ENCODE assay signal across 8 mouse cellular contexts in genomic region chr13:107890866-107891821, GRCm38 (mm10).
DNase-seq lines count a peak whose midpoint lies in the region; ATAC-seq and TF ChIP-seq lines count a peak whose summit lies in the region.

No protein-coding gene starts in this region.

- peaks cover 4% of the 10 kb centered on the region; the same call in 1 of the 2 replicates for H3K4me1 ChIP-seq in embryonic fibroblast, embryonic 13.5 days (ENCODE audit: control insufficient read depth, insufficient read depth, low read length)
- peaks cover 6% of the 10 kb centered on the region; the same call in 1 of the 2 replicates for H3K4me1 ChIP-seq in heart, embryonic 11.5 days (ENCODE audit: control insufficient read depth, insufficient read depth, low read length)
- peaks cover 20% of the 10 kb centered on the region for H3K4me1 ChIP-seq in kidney, embryonic 16.5 days (ENCODE audit: insufficient read depth, low read length)
- peaks cover 45% of the 10 kb centered on the region for H3K4me1 ChIP-seq in liver, embryonic 12.5 days
- peaks cover 9% of the 10 kb centered on the region; the same call in 1 of the 2 replicates for H3K4me1 ChIP-seq in stomach, embryonic 16.5 days (ENCODE audit: control insufficient read depth, insufficient read depth, low read length)

- H3K79me2 ChIP-seq in myocyte (ENCODE audit: control insufficient read depth, insufficient read depth) = peaks cover 22% of the 10 kb centered on the region

- ATAC-seq in heart, embryonic 11.5 days (replicated peaks; ENCODE audit: insufficient number of reproducible peaks, low FRiP score, low TSS enrichment) = peak; percentile 39
- peak; percentile 55 for ATAC-seq in kidney, embryonic 16.5 days (ENCODE audit: low FRiP score, low TSS enrichment)
- ATAC-seq in liver, embryonic 12.5 days = peak; percentile 20
- peak; percentile 34 for ATAC-seq in stomach, embryonic 16.5 days (ENCODE audit: insufficient read depth, low FRiP score)

- DNase-seq in 3T3-L1 (ENCODE audit: low read depth, low spot score) = peak; percentile 64
- DNase-seq in adrenal gland, postnatal 36 days = peak; percentile 78 to 81

- peak overlapping the region; percentile 63 for H3K4me3 ChIP-seq in embryonic fibroblast, embryonic 13.5 days (ENCODE audit: insufficient read depth, low read length)
- peak overlapping the region; percentile 87 for H3K4me3 ChIP-seq in heart, embryonic 11.5 days (ENCODE audit: low read depth, low read length)
- peak overlapping the region; percentile 94 for H3K4me3 ChIP-seq in kidney, embryonic 16.5 days (ENCODE audit: low read length)
- H3K4me3 ChIP-seq in liver, embryonic 12.5 days = peak overlapping the region; percentile 68
- peak overlapping the region; percentile 33 for H3K4me3 ChIP-seq in myocyte
- H3K4me3 ChIP-seq in stomach, embryonic 16.5 days (replicated peaks; ENCODE audit: low read length) = peak overlapping the region; percentile 84

- peaks cover 23% of the 10 kb centered on the region for H3K27me3 ChIP-seq in heart, embryonic 11.5 days (ENCODE audit: control insufficient read depth, insufficient read depth, low read length)
- no peaks in the 10 kb centered on the region for H3K27me3 ChIP-seq in kidney, embryonic 16.5 days (ENCODE audit: insufficient read depth, low read length)
- H3K27me3 ChIP-seq in liver, embryonic 12.5 days (replicated peaks) = peaks cover 92% of the 10 kb centered on the region
- no peaks in the 10 kb centered on the region for H3K27me3 ChIP-seq in myocyte (ENCODE audit: control insufficient read depth, insufficient read depth, insufficient read length)
- H3K27me3 ChIP-seq in stomach, embryonic 16.5 days (ENCODE audit: control insufficient read depth, insufficient read depth, low read length) = 0 out of 2 replicates have a peak, but pooled peaks cover 2% of the 10 kb centered on the region

- peak overlapping the region; percentile 98 for H3ac ChIP-seq in myocyte (ENCODE audit: control insufficient read depth, insufficient read length)

- no peaks in the 10 kb centered on the region for H3K36me3 ChIP-seq in heart, embryonic 11.5 days (ENCODE audit: control insufficient read depth, insufficient read depth, low read length)
- no peaks in the 10 kb centered on the region for H3K36me3 ChIP-seq in kidney, embryonic 16.5 days (ENCODE audit: insufficient read depth, low read length)
- H3K36me3 ChIP-seq in liver, embryonic 12.5 days = no peaks in the 10 kb centered on the region
- no peaks in the 10 kb centered on the region for H3K36me3 ChIP-seq in myocyte (ENCODE audit: control insufficient read depth, insufficient read depth)
- no peaks in the 10 kb centered on the region for H3K36me3 ChIP-seq in stomach, embryonic 16.5 days (ENCODE audit: control insufficient read depth, insufficient read depth, low read length)

- H3K9ac ChIP-seq in heart, embryonic 11.5 days (ENCODE audit: low read depth, low read length) = peak overlapping the region; percentile 74
- peak overlapping the region; percentile 90 for H3K9ac ChIP-seq in kidney, embryonic 16.5 days (replicated peaks; ENCODE audit: low read length)
- H3K9ac ChIP-seq in liver, embryonic 12.5 days = peak overlapping the region; percentile 63
- H3K9ac ChIP-seq in stomach, embryonic 16.5 days (ENCODE audit: low read length) = peak overlapping the region; percentile 94

- peak overlapping the region; percentile 77 for H3K4me2 ChIP-seq in heart, embryonic 11.5 days
- H3K4me2 ChIP-seq in kidney, embryonic 16.5 days (replicated peaks; ENCODE audit: low read depth, low read length) = peak overlapping the region; percentile 82
- H3K4me2 ChIP-seq in liver, embryonic 12.5 days = peak overlapping the region; percentile 97
- H3K4me2 ChIP-seq in myocyte (ENCODE audit: low read depth) = peak overlapping the region; percentile 99
- peak overlapping the region; percentile 78 for H3K4me2 ChIP-seq in stomach, embryonic 16.5 days (ENCODE audit: low read depth, low read length)

- peak overlapping the region; percentile 97 for H3K27ac ChIP-seq in embryonic fibroblast, embryonic 13.5 days (ENCODE audit: insufficient read depth, low read length)
- H3K27ac ChIP-seq in heart, embryonic 11.5 days (ENCODE audit: low read depth, low read length) = peak overlapping the region; percentile 89
- H3K27ac ChIP-seq in kidney, embryonic 16.5 days (ENCODE audit: low read length) = peak overlapping the region; percentile 99
- peak overlapping the region; percentile 75 for H3K27ac ChIP-seq in liver, embryonic 12.5 days
- H3K27ac ChIP-seq in stomach, embryonic 16.5 days (ENCODE audit: low read length) = peak overlapping the region; percentile 99

- no peak for TF ChIP-seq CTCF in embryonic fibroblast, embryonic 13.5 days (IDR thresholded peaks at IDR 0.05; ENCODE audit: borderline replicate concordance, insufficient read depth, low read length)

- H3K9me3 ChIP-seq in heart, embryonic 11.5 days (replicated peaks; ENCODE audit: control insufficient read depth, low read length) = no peaks in the 10 kb centered on the region
- no peaks in the 10 kb centered on the region for H3K9me3 ChIP-seq in kidney, embryonic 16.5 days (ENCODE audit: low read length)
- H3K9me3 ChIP-seq in liver, embryonic 12.5 days (replicated peaks) = no peaks in the 10 kb centered on the region
- H3K9me3 ChIP-seq in stomach, embryonic 16.5 days (replicated peaks; ENCODE audit: control insufficient read depth, low read length) = no peaks in the 10 kb centered on the region

- under 1% methylated on average over 72 of the region's 95 CpGs for WGBS in heart, embryonic 11.5 days (ENCODE audit: insufficient replicate concordance)
- under 1% methylated on average over 92 of the region's 95 CpGs for WGBS in kidney, embryonic 16.5 days
- WGBS in liver, embryonic 12.5 days (ENCODE audit: insufficient replicate concordance) = under 1% methylated on average over 93 of the region's 95 CpGs
- WGBS in stomach, embryonic 16.5 days = under 1% methylated on average over 81 of the region's 95 CpGs

- TF ChIP-seq POLR2A in embryonic fibroblast, embryonic 13.5 days (IDR thresholded peaks at IDR 0.05; ENCODE audit: low read depth, low read length) = peak; percentile 15
- peak; percentile 34 for TF ChIP-seq POLR2A in myocyte (IDR thresholded peaks at IDR 0.05; ENCODE audit: insufficient read length, low read depth)

TF ChIP-seq in myocyte, 11 proteins besides CTCF, POLR2A, EP300 and RAD21:
- TF ChIP-seq MYOG (IDR thresholded peaks at IDR 0.05; ENCODE audit: control insufficient read depth in 1 of 3, insufficient read depth in 1 of 3, insufficient read length in 2 of 3, low read depth in 2 of 3) = peak in 1 of 3 experiments; percentile 15
- no peak for TF ChIP-seq USF1 (IDR thresholded peaks at IDR 0.05; ENCODE audit: low read depth)
TF ChIP-seq in myocyte: peak in this region for 1.

Comparison
In these comparisons a context has a peak if more than half of its experiments do, and no peak if none do; other contexts are left out.
1. Peak in every context shown above with its lines: DNase-seq, ATAC-seq, H3K4me3 ChIP-seq and H3K27ac ChIP-seq.
2. H3K4me3 ChIP-seq: peak in every context shown above with its lines; median percentile 94 in kidney, embryonic 16.5 days; 87 in heart, embryonic 11.5 days; 84 in stomach, embryonic 16.5 days; 68 in liver, embryonic 12.5 days; 63 in embryonic fibroblast, embryonic 13.5 days; 33 in myocyte.